Mouse (Mus musculus) limb, embryonic 13.5 days (tissue): ENCODE measurements around the gene Cd9. TPM values are rescaled to one million over a fixed set of nuclear protein-coding genes. Genes with fewer than 3 reads are reported as not detected.

Source experiments
- ATAC-seq: fragments of 200-750 bp; cut with Nextera tagmentation; 2 replicates; pipeline ENCODE4 v1.8.0; 2017; ENCODE audit warnings: low read depth, moderate number of reproducible peaks, moderate TSS enrichment; ENCODE audit not compliant: low FRiP score
- H3K27ac ChIP-seq: fragments of 300-500 bp; sonication (generic); 2 replicates; pipeline ENCODE4 v1.5.1; 2015; ENCODE audit warnings: inconsistent platforms, mild to moderate bottlenecking, moderate library complexity
- H3K27me3 ChIP-seq: fragments of 300-500 bp; sonication (generic); 2 replicates; pipeline ENCODE4 v1.6.1; 2015; ENCODE audit warnings: mild to moderate bottlenecking, inconsistent platforms
- H3K36me3 ChIP-seq: fragments of 300-500 bp; sonication (generic); 2 replicates; pipeline ENCODE4 v1.6.1; 2015; ENCODE audit warnings: inconsistent platforms, mild to moderate bottlenecking, moderate library complexity
- H3K4me1 ChIP-seq: fragments of 300-500 bp; sonication (generic); 2 replicates; pipeline ENCODE4 v1.6.1; 2015; ENCODE audit warnings: inconsistent platforms
- H3K4me2 ChIP-seq: fragments of 300-500 bp; sonication (generic); replicated peaks from 2 replicates; pipeline ENCODE4 v1.6.1; 2015; ENCODE audit warnings: inconsistent platforms, mild to moderate bottlenecking, moderate library complexity
- H3K4me3 ChIP-seq: fragments of 300-500 bp; sonication (generic); 2 replicates; pipeline ENCODE4 v1.5.1; 2015; ENCODE audit warnings: moderate library complexity, mild to moderate bottlenecking, inconsistent platforms
- H3K9ac ChIP-seq: fragments of 300-500 bp; sonication (generic); 2 replicates; pipeline ENCODE4 v1.6.1; 2015; ENCODE audit warnings: mild to moderate bottlenecking, inconsistent platforms
- H3K9me3 ChIP-seq: fragments of 300-500 bp; sonication (generic); 2 replicates; pipeline ENCODE4 v1.6.1; 2016; ENCODE audit warnings: inconsistent platforms
- WGBS: fragments of 180-500 bp; shearing (Covaris S2); methylation state at CpG from one replicate; pipeline ENCODE4 v1.1.7; 2015; 5-methylcytosine and 5-hydroxymethylcytosine counted together
- polyA plus RNA-seq: library from polyadenylated mRNA; unstranded; fragments of >200 nt; fragmentation: Nextera tagmentation; extraction: Ambion mirVana; gene quantifications from 2 replicates; pipeline ENCODE4 v1.2.1, GENCODE M21; 2015

Cd9 gene
- polyA plus RNA-seq, 1 experiment from 2014 or later: 174 TPM

DNA sequence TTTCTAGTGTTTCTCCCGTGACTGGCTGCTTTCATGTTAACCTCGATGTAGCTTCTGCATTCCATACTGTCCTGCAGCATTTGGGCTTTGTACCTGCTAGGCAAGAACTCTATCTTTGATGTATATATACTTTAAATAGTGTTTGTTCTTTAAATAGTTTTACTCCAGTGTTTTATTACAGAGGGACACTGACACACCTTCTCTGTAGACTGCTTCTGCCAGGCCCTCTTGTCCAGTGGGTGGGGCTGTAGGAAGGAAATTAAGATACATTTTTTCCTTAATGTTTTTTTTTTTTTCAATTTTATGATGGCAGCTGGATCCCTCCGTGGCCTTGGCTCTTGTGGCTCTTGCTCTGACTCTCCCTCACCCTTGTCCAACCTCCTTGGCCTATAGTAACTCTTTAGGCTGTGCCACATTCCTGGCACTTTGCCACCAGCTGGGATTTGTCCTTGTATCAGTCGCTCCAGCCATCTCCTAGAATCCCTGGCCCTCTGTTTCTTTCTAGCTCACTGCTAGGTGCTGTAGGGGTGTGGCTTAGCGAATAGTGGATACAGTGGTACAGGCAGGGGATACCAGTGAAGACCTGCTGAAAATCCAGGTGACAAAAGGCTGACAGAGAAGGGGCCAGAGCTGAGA is 27.1 kb upstream of the Cd9 start:
- Histone ChIP-seq H3K27ac (no peak overlapping the region), H3K4me1 (0 out of 2 replicates have a peak, but pooled peaks cover 5% of the 10 kb centered on the region), H3K27me3 (no peaks in the 10 kb centered on the region), H3K9ac (no peak overlapping the region), H3K9me3 (no peaks in the 10 kb centered on the region), H3K36me3 (no peaks in the 10 kb centered on the region), H3K4me3 (no peak overlapping the region), H3K4me2 (no peak overlapping the region)
- WGBS: 42% methylated on average over 5 of the region's 5 CpGs
- ATAC-seq: no peak

DNA sequence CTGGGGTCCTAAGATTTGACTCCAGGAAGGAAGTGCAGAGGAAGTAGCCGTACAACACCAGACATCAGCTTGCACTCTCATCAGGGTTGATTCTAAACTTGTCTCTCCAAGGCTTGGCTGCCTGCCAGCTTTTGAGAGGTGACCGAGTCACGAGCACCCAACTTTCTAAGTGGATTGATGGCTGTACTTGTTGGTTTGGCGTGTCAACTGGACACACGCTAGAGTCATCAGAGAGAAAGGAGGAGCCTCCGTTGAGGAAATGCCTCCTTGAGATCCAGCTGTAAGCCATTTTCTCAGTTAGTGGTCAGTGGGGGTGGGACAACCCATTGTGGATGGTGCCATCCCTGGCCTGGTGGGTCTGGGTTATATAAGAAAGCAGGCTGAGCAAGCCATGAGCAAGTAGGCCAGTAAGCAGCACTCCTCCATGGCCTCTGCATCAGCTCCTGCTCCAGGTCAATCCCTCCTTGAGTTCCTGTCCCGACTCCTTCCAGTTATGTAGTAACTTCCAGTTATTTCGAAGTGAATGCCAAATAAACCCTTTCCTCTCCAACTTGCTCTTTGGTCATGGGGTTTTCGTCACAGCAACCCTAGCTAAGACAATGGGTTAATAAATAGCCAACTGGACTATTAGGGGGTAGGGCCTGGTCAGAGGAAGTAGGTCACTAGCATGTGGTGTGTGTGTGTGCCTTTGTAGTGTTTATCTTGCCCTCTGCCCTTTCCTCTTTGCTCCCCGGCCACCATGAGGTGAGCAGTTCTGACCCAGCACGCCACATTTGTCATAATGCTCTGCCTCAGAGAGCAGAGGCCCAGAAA is 21.1 kb upstream of the Cd9 start:
- H3K36me3 ChIP-seq: no peaks in the 10 kb centered on the region
- no peak overlapping the region for H3K4me2 ChIP-seq
- no peaks in the 10 kb centered on the region for H3K27me3 ChIP-seq
- WGBS: 82% methylated on average over 11 of the region's 11 CpGs
- no peaks in the 10 kb centered on the region for H3K9me3 ChIP-seq
- H3K9ac ChIP-seq: no peak overlapping the region
- H3K27ac ChIP-seq: no peak overlapping the region
- ATAC-seq: no peak; the same call in 1 of the 2 replicates
- H3K4me3 ChIP-seq: no peak overlapping the region
- peaks cover 10% of the 10 kb centered on the region for H3K4me1 ChIP-seq

- H3K27me3 ChIP-seq: no peaks in the 10 kb centered on the region
- ATAC-seq: no peak
- no peaks in the 10 kb centered on the region for H3K9me3 ChIP-seq
- H3K4me1 ChIP-seq: peaks cover 17% of the 10 kb centered on the region
- H3K4me3 ChIP-seq: no peak overlapping the region
- H3K4me2 ChIP-seq: no peak overlapping the region
- H3K27ac ChIP-seq: no peak overlapping the region; the same call in 1 of the 2 replicates
- H3K9ac ChIP-seq: no peak overlapping the region
- H3K36me3 ChIP-seq: no peaks in the 10 kb centered on the region
- WGBS: 52% methylated on average over 6 of the region's 6 CpGs
Measured at GRCm38 (mm10) chr6:125512950-125513596, 18.5 kb upstream of the Cd9 start.

GRCm38 (mm10) chr6:125511196-125511595 is 16.6 kb upstream of the Cd9 start:
- Histone ChIP-seq H3K36me3 (no peaks in the 10 kb centered on the region), H3K27me3 (no peaks in the 10 kb centered on the region), H3K4me3 (no peak overlapping the region), H3K27ac (no peak overlapping the region), H3K9ac (no peak overlapping the region), H3K9me3 (no peaks in the 10 kb centered on the region), H3K4me2 (no peak overlapping the region), H3K4me1 (peaks cover 17% of the 10 kb centered on the region)
- ATAC-seq: peak; percentile 15; the same call in 1 of the 2 replicates
- 72% methylated on average over 7 of the region's 7 CpGs for WGBS

GRCm38 (mm10) chr6:125510645-125511044 is 16.1 kb upstream of the Cd9 start:
- ATAC-seq: no peak
- Histone ChIP-seq H3K4me1 (peaks cover 17% of the 10 kb centered on the region), H3K4me3 (no peak overlapping the region), H3K4me2 (no peak overlapping the region), H3K9ac (no peak overlapping the region), H3K36me3 (no peaks in the 10 kb centered on the region), H3K27ac (no peak overlapping the region), H3K9me3 (no peaks in the 10 kb centered on the region), H3K27me3 (no peaks in the 10 kb centered on the region)

DNA sequence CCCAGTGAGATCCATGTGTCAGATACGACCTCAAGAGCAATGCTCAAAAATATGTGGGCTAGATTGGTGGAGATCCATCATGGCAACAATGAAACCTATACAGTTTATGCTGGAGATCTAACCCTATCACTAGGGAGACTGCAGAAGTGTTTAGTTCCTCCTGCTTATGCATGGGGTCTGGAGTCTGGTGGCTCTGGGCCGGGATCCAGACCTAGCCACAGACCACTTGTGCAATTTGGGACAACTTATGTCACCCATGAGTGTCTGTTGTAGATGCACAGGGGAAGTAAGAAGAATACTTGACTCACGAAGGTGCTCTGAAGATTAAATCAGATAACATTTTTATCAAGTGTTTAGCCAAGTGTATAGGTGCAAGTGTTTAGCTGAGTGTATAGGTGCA is 15.2 kb upstream of the Cd9 start:
- H3K27ac ChIP-seq: no peak overlapping the region
- no peaks in the 10 kb centered on the region for H3K27me3 ChIP-seq
- H3K4me1 ChIP-seq: peaks cover 17% of the 10 kb centered on the region
- ATAC-seq: no peak
- no peak overlapping the region for H3K9ac ChIP-seq
- no peaks in the 10 kb centered on the region for H3K36me3 ChIP-seq
- H3K9me3 ChIP-seq: no peaks in the 10 kb centered on the region
- H3K4me3 ChIP-seq: no peak overlapping the region
- 79% methylated on average over 3 of the region's 3 CpGs for WGBS
- no peak overlapping the region for H3K4me2 ChIP-seq

DNA sequence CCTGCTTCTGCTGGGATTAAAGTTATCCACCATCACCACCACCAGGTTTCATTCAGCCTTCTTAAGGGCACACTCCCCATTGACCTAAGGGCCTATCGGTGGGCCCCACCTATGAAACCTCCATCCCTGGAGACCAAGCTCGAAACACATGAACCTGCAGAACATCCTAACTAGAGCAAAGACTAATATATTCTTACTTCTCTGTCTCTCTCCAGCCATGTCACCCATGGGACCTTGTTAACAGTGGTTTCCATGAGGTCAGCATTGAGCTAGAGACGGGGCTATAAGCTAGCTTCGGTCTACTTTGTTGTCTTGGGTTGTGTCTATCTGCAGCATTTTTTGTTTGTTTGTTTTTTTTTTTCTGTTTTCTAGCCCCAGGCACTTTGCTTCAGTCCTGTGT is 11.8 kb upstream of the Cd9 start:
- Histone ChIP-seq H3K36me3 (no peaks in the 10 kb centered on the region), H3K4me2 (no peak overlapping the region), H3K27ac (no peak overlapping the region), H3K27me3 (no peaks in the 10 kb centered on the region), H3K9ac (no peak overlapping the region), H3K4me1 (peaks cover 11% of the 10 kb centered on the region), H3K4me3 (no peak overlapping the region), H3K9me3 (no peaks in the 10 kb centered on the region)
- ATAC-seq: no peak
- WGBS: 92% methylated on average over 4 of the region's 4 CpGs

- H3K9me3 ChIP-seq: no peaks in the 10 kb centered on the region
- H3K27ac ChIP-seq: no peak overlapping the region
- 35% methylated on average over 3 of the region's 3 CpGs for whole genome bisulfite sequencing
- H3K4me2 ChIP-seq: no peak overlapping the region
- no peaks in the 10 kb centered on the region for H3K36me3 ChIP-seq
- no peak for ATAC-seq
- H3K4me3 ChIP-seq: no peak overlapping the region
- H3K9ac ChIP-seq: no peak overlapping the region
- H3K27me3 ChIP-seq: no peaks in the 10 kb centered on the region
- H3K4me1 ChIP-seq: no peaks in the 10 kb centered on the region
Measured at GRCm38 (mm10) chr6:125504622-125505355, 10.2 kb upstream of the Cd9 start.

GRCm38 (mm10) chr6:125503186-125503802 is 8.7 kb upstream of the Cd9 start:
- Histone ChIP-seq H3K4me3 (no peak overlapping the region), H3K4me1 (no peaks in the 10 kb centered on the region), H3K4me2 (no peak overlapping the region), H3K27ac (no peak overlapping the region), H3K27me3 (no peaks in the 10 kb centered on the region), H3K36me3 (no peaks in the 10 kb centered on the region), H3K9ac (no peak overlapping the region), H3K9me3 (no peaks in the 10 kb centered on the region)
- ATAC-seq: no peak
- WGBS: 82% methylated on average over 11 of the region's 11 CpGs

GRCm38 (mm10) chr6:125498062-125498461 is 3.5 kb upstream of the Cd9 start:
- Histone ChIP-seq H3K36me3 (no peaks in the 10 kb centered on the region), H3K27me3 (peaks cover 6% of the 10 kb centered on the region; the same call in 1 of the 2 replicates), H3K4me3 (no peak overlapping the region), H3K27ac (peak overlapping the region; percentile 79), H3K4me1 (peaks cover 28% of the 10 kb centered on the region), H3K9ac (no peak overlapping the region), H3K9me3 (no peaks in the 10 kb centered on the region), H3K4me2 (no peak overlapping the region)
- 12% methylated on average over 5 of the region's 5 CpGs for WGBS
- peak; percentile 62 for ATAC-seq

DNA sequence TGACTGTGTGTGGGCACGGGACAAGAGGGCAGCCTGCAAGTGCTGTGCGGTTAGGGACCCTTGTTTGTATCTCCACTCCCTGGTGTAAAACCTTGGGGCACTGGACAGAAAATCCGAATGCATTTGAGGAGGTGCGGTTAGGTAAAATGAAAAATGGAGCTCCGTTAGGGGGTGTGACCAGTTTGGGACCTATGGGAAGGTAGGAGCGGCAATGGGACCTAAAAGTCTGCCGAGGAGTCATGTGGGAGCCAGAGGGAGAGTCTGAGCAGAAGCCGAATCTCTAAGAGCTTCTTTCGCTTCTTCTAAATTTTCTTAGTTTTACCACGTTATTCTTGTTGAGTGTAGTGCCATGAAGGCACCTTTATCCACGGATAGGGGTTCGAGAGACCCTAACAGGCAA is 1.8 kb upstream of the Cd9 start:
- H3K27ac ChIP-seq: no peak overlapping the region
- no peak overlapping the region for H3K9ac ChIP-seq
- H3K4me1 ChIP-seq: peaks cover 44% of the 10 kb centered on the region
- ATAC-seq: no peak
- no peaks in the 10 kb centered on the region for H3K36me3 ChIP-seq
- WGBS: 84% methylated on average over 12 of the region's 12 CpGs
- no peak overlapping the region for H3K4me2 ChIP-seq
- no peak overlapping the region for H3K4me3 ChIP-seq
- H3K9me3 ChIP-seq: no peaks in the 10 kb centered on the region
- H3K27me3 ChIP-seq: peaks cover 17% of the 10 kb centered on the region
